Mouse (Mus musculus) lung, adult 2 months (tissue): ENCODE data around the gene Nop2. TPM values are rescaled to one million over a fixed set of nuclear protein-coding genes. Genes with fewer than 3 reads are reported as not detected.

Source experiments
- DNase-seq: peaks from one replicate; pipeline ENCODE4 v3.0.0; 2022
- H3K4me1 ChIP-seq: fragments of 200-500 bp; 2 replicates; pipeline ENCODE4 v1.6.1; 2011; ENCODE audit warnings: low read length; ENCODE audit not compliant: control insufficient read depth, insufficient read depth
- H3K4me3 ChIP-seq: fragments of 200-500 bp; replicated peaks from 2 replicates; pipeline ENCODE3; 2011; ENCODE audit warnings: low read depth, mild to moderate bottlenecking, control low read depth, low read length; ENCODE audit errors: extremely low read depth
- CTCF ChIP-seq: fragments of 200-500 bp; IDR thresholded peaks from 2 replicates; pipeline ENCODE4 v1.5.1; 2011; ENCODE audit warnings: mild to moderate bottlenecking, low read length, control low read depth; ENCODE audit not compliant: insufficient read depth
- POLR2A ChIP-seq: fragments of 200-500 bp; IDR thresholded peaks from 2 replicates; pipeline ENCODE4 v1.6.1; 2011; ENCODE audit warnings: low read depth, mild to moderate bottlenecking, control low read depth, low read length, borderline replicate concordance; ENCODE audit errors: extremely low read depth
- WGBS: fragments of 180-500 bp; shearing (Covaris S2); methylation state at CpG from one replicate; pipeline ENCODE4 v1.1.7; 2018; 5-methylcytosine and 5-hydroxymethylcytosine counted together
- polyA plus RNA-seq: library from polyadenylated mRNA; depleted of rRNA; stranded (reverse); fragments of >200 nt; gene quantifications from 2 replicates; pipeline ENCODE4 v1.2.3, GENCODE M21; 2012; rRNA removed

Gene Nop2
- 10.1 and 13.6 TPM in 2 replicates for polyA plus RNA-seq

GRCm38 (mm10) chr6:125131302-125132156 lies at the start of gene Nop2:
Gene Nop2 (plus strand): TSS chr6:125131909.
- peaks cover 4% of the 10 kb centered on the region for H3K4me1 ChIP-seq
- TF ChIP-seq POLR2A (peak; percentile 76; the same call in 1 of the 2 replicates), CTCF (no peak)
- peak; percentile 80 for DNase-seq
- H3K4me3 ChIP-seq: peak within 1 kb of the TSS; percentile 85
- WGBS: under 1% methylated on average over 66 of the region's 66 CpGs

GRCm38 (mm10) chr6:125082801-125083386 lies 48.8 kb upstream of the Nop2 start:
- 82% methylated on average over 7 of the region's 7 CpGs for WGBS
- no peak for TF ChIP-seq POLR2A
- TF ChIP-seq CTCF: no peak
- no peak for DNase-seq
- Histone ChIP-seq H3K4me3 (no peak overlapping the region), H3K4me1 (peaks cover 3% of the 10 kb centered on the region; the same call in 1 of the 2 replicates)

GRCm38 (mm10) chr6:125084424-125084823 lies 47.3 kb upstream of the Nop2 start:
- Histone ChIP-seq H3K4me1 (peaks cover 4% of the 10 kb centered on the region), H3K4me3 (no peak overlapping the region)
- DNase-seq: peak; percentile 47
- 9% methylated on average over 4 of the region's 4 CpGs for WGBS
- TF ChIP-seq CTCF: peak; percentile 35
- TF ChIP-seq POLR2A: no peak

GRCm38 (mm10) chr6:125087937-125088336 lies 43.8 kb upstream of the Nop2 start:
- Histone ChIP-seq H3K4me3 (no peak overlapping the region), H3K4me1 (peaks cover 7% of the 10 kb centered on the region)
- TF ChIP-seq CTCF (no peak), POLR2A (no peak)
- WGBS: 82% methylated on average over 3 of the region's 3 CpGs
- no peak for DNase-seq

- WGBS: 2% methylated on average over 20 of the region's 20 CpGs
- Histone ChIP-seq H3K4me3 (peak overlapping the region; percentile 22), H3K4me1 (peaks cover 7% of the 10 kb centered on the region)
- TF ChIP-seq POLR2A (peak; percentile 75; the same call in 1 of the 2 replicates), CTCF (no peak)
- peak; percentile 72 for DNase-seq
Observed at GRCm38 (mm10) chr6:125088561-125089321, 43.0 kb upstream of the Nop2 start.

- no peak for TF ChIP-seq CTCF
- TF ChIP-seq POLR2A: peak; percentile 48; the same call in 1 of the 2 replicates
- WGBS: 2% methylated on average over 14 of the region's 15 CpGs
- peak; percentile 67 for DNase-seq
- peak overlapping the region; percentile 59 for H3K4me3 ChIP-seq
- H3K4me1 ChIP-seq: peaks cover 7% of the 10 kb centered on the region
Observed at GRCm38 (mm10) chr6:125089521-125090321, 42.0 kb upstream of the Nop2 start.

GRCm38 (mm10) chr6:125090341-125091085 lies 41.2 kb upstream of the Nop2 start:
- WGBS: 50% methylated on average over 10 of the region's 10 CpGs
- H3K4me3 ChIP-seq: no peak overlapping the region
- no peak for DNase-seq
- H3K4me1 ChIP-seq: peaks cover 7% of the 10 kb centered on the region
- TF ChIP-seq CTCF (no peak), POLR2A (no peak)

GRCm38 (mm10) chr6:125092372-125092771 lies 39.3 kb upstream of the Nop2 start:
- H3K4me1 ChIP-seq: peaks cover 7% of the 10 kb centered on the region
- DNase-seq: no peak
- no peak overlapping the region for H3K4me3 ChIP-seq
- 41% methylated on average over 5 of the region's 5 CpGs for WGBS
- TF ChIP-seq CTCF (no peak), POLR2A (no peak)
